Mouse (Mus musculus) heart, adult 10 weeks (tissue): ENCODE measurements around the gene Grcc10. TPM values are rescaled to one million over a fixed set of nuclear protein-coding genes. Genes with fewer than 3 reads are reported as not detected.

ENCODE experiments used
- polyA plus RNA-seq: library from polyadenylated mRNA; stranded (reverse); fragments of 350-450 nt; fragmentation: Illumina TruSeq; extraction: RNeasy Lipid Tissue Mini Kit (QIAGEN cat#74804); gene quantifications from one replicate; pipeline ENCODE4 v1.2.3, GENCODE M21; 2014; ENCODE audit warnings: low read depth, low replicate concordance

The Grcc10 gene
- 240 TPM for polyA plus RNA-seq

DNA sequence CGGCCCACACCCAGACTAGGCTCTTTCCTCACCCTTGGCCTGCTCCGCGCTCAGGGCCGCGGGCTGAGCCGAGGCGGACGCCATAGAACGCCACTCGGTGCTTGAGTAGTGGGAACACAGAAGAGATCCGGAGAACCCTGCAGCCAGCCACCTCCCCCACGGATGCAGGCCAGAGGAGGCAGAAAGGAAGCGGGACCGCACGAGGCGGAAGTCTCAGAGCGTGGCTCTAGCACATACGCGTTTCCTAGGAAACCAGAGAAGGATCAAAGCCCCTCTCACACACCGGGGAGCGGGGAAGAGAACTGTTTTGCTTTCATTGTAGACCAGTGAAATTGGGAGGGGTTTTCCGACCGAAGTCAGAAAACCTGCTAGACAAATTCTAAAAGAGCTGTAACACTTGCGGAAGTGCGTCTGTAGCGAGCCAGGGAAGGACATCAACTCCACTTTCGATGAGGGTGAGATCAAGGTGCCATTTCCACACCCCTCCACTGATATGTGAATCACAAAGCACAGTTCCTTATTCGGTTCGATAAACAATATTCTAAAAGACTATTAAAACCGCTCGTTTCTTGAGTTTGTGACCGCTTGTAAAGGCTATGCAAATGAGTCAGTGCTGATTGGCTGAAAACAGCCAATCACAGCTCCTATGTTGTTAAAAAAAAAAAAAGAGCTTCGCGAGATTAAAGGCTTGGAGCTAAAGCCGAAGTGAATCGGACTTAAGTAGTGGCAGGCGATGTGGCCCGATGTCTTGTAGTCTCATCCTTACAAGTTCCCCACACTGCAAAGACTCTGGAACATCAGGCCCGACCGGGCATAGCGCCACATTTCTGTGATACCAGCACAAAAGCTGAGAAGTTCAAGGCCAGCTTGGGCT, at the start of gene Grcc10:
Grcc10 (minus strand) TSS at position 487 of the 874 bp plus-strand sequence.

DNA sequence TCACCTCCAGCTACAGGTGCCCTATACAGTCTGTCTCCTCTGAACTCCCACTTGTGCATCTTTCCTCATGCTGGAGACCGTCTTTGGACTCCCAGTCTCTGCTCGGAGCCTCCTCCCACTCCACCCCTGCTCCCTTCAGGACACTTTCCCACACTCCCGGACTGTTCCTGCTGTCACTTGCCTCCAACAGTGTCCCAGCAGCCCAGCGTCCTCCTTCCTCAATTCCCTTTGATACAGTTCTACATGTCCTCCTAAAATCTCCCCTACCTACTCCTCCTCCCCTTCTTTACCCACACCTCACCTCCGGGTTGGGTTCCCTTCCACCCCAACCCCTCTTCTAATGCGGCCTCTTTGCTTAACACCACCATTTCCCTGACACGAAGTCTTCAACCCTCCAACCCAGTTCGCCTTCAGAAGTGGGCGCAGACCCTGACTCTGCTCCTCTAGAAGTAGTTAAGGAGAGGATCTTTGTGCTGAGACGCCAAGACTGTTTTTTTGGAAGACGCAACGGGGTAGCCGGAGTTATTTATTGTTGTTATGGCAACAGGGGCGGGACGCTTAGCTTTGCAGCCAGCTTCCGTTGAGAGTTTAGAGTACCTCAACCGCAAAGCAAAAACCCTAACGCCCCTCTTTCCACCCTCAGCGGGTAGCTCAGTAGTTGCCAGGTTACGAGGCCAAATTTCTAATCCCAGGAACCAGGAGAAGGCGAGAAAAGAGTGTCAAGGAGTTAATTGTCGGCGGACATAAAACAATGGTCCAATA, 38.2 kb upstream of the Grcc10 start, which contains the start of gene Lrrc23:
Lrrc23 (minus strand) TSS at position 506 of the 762 bp plus-strand sequence.

DNA sequence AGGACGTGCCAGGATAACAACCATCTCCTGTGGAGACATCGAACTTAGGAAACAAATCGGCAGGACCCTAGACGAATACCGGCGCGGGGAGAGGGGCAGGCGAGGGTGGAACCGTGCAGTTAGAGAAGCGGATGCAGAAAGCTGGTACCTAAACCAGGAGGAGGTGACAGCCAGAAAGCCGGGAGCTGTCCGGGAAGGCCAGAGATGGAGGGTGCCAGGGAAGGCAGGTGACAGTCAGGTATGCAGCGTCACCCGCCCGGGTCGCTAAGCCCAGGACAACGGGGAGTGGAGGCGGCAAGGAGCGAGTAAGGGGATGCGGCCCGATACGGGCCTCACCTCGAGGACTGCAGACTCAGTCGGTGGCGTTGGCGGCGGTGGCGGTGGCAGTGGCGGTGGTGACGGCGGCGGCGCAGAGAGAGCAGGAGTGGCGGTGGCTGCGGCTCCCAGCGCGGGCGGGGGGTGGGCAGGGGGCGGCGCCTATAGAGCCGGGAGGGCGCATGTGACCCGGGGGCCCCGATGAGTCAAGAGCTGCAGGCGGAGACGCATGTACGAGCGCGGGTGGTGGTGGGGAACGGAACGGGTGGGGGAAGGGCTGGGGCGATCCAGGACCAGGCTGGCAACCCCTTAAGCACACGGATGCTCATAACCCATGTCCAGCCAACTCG, 28.1 kb upstream of the Grcc10 start, which contains the start of gene Eno2:
Eno2 (minus strand) TSS at position 573 of the 665 bp plus-strand sequence.

DNA sequence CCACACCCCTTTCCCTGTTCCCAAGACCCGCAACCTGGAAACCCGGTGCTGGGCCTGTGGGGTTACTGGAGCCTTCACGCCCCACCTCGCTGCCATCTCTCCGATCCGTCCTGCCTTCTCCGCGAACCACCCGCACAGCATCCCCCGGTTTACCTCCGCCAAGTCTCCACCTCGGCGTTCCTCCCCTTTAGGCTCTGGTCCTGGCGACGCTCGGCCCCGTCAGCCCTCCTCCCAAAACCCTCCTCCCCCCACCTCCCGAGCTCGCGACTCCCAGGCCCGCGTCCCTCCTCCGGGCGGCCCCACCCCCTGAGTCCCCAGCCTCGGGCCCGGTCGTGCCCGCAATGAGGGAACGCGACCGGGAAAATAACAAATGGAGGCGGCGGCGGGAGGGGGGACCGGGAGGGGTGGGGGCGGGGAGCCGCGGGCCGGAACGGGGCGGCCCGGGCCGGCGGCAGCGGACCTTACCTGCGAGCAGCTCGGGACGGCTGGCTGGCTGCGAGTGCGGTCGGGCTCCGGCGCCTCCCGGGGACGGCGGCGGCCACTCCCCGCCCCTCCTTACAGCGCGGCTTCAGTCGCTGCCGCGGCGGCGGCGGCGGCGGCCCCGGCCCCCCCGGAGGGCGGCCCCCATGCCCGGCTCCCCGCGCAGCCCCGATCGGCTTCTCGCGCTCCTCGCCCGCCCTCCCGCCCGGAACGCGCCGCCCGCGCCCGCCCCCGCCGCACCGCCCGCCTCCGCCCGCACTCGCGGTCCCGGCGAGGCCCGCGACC, 14.8 kb upstream of the Grcc10 start, which contains the start of the genes Gm45234 and Atn1:
Gm45234 (minus strand) TSS at position 191 of the 765 bp plus-strand sequence.
Atn1 (minus strand) TSS at position 694 of the 765 bp plus-strand sequence.

DNA sequence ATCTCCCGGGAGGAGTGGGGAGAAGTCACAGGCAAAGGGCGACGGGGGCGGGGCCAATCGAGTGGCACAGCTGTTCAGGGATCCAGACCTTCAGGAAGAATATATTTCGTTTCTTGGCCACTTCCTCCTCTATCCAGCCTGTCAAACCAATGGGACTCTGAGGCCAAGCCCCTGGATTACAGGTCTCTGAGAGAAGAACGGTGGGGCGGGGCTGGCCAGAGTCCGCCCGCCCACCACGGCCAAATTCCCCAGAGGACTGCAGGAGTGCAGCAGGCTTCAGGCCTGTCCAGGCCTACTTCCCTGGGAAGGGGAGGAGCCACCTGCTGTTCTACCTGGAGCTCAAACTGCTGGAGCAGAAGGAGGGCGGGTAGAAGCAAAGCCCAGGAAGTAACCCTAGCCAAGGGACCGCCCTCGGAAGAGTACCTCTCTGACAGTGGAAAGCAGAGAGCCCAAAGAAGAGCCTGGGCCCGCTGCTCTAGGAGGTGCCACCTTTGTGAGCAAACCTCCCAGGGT, 2.6 kb downstream of the Grcc10 start, which contains the start of gene Ptpn6:
Ptpn6 (minus strand) TSS at position 204 of the 513 bp plus-strand sequence.

DNA sequence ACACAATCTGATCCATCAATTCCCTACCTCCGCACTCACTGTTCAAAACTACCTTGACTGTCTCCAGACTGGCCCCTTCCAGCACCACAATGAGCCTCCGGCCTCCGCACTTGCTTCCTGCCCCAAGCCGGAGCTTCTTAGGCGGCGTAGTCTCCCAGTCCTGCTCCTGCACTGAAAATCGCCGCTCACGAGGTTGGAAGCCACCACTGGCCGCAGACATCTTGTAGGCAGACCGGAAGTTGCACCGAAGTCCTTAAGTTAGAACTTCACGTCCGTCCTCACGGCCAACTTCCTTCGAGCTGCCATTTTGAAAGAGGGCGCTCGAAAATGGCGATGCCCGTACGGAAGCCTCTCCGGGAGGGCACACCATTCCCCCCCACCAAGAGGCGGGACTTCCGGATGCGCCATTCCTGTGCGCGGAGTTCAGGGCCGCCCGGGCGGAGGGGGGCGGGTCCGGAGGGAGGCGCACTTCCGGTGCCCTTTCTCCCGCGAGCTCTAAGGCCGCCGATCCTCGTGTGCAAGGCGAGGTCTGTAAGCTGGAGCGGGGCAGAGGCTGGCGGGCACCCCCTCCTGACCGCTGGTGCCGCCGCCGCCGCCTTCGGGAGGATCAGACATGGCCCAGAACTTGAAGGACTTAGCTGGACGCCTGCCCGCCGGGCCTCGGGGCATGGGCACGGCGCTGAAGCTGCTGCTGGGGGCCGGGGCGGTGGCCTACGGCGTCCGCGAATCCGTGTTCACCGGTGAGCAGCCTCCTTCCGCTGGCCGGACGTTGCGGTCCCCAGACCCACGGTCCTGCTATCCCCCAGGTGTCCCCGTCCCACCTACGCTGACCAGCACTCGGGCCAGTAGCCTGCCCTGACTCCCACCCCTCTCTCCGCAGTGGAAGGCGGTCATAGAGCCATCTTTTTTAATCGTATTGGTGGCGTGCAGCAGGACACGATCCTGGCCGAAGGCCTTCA, 29.1 kb downstream of the Grcc10 start, which contains the start of the genes Emg1 and Phb2:
Emg1 (minus strand) TSS at position 355 of the 959 bp plus-strand sequence.
Phb2 (plus strand) TSS at position 513 of the 959 bp plus-strand sequence.

Other genes starting within 250 kb of the Grcc10 start
- 1.6 TPM for gene C1rl, start 248.3 kb downstream of the Grcc10 start, polyA plus RNA-seq
- 18.0 TPM for gene C1ra, start 229.0 kb downstream of the Grcc10 start, polyA plus RNA-seq
- gene C1s1, start 199.0 kb downstream of the Grcc10 start, polyA plus RNA-seq: 35.1 TPM
- gene C1rb, start 171.1 kb downstream of the Grcc10 start, polyA plus RNA-seq: not detected
- gene C1s2, start 105.3 kb downstream of the Grcc10 start, polyA plus RNA-seq: not detected
- 38.0 TPM for gene Lpcat3, start 78.3 kb downstream of the Grcc10 start, polyA plus RNA-seq
- 95.4 TPM for gene Emg1, start 29.2 kb downstream of the Grcc10 start, polyA plus RNA-seq
- 219 TPM for gene Phb2, start 29.0 kb downstream of the Grcc10 start, polyA plus RNA-seq
- gene Ptpn6, start 2.7 kb downstream of the Grcc10 start, polyA plus RNA-seq: 4.0 TPM
- not detected for gene Gm45234, start 14.6 kb upstream of the Grcc10 start, polyA plus RNA-seq
- 24.6 TPM for gene Atn1, start 15.2 kb upstream of the Grcc10 start, polyA plus RNA-seq
- gene Eno2, start 28.3 kb upstream of the Grcc10 start, polyA plus RNA-seq: 1.6 TPM
- gene Lrrc23, start 38.4 kb upstream of the Grcc10 start, polyA plus RNA-seq: 2.5 TPM
- gene Spsb2, start 67.3 kb upstream of the Grcc10 start, polyA plus RNA-seq: 3.0 TPM
- gene Tpi1, start 72.9 kb upstream of the Grcc10 start, polyA plus RNA-seq: 811 TPM
- gene Usp5, start 88.1 kb upstream of the Grcc10 start, polyA plus RNA-seq: 65.2 TPM
- gene Cdca3, start 88.2 kb upstream of the Grcc10 start, polyA plus RNA-seq: 0.58 TPM
- gene Gnb3, start 98.9 kb upstream of the Grcc10 start, polyA plus RNA-seq: 11.1 TPM
- 17.8 TPM for gene P3h3, start 116.4 kb upstream of the Grcc10 start, polyA plus RNA-seq
- gene Gpr162, start 122.6 kb upstream of the Grcc10 start, polyA plus RNA-seq: 1.1 TPM
- gene Cd4, start 146.8 kb upstream of the Grcc10 start, polyA plus RNA-seq: 0.42 TPM
- 1.6 TPM for gene Lag3, start 170.3 kb upstream of the Grcc10 start, polyA plus RNA-seq
- gene Ptms, start 178.7 kb upstream of the Grcc10 start, polyA plus RNA-seq: 217 TPM
- gene Mlf2, start 190.0 kb upstream of the Grcc10 start, polyA plus RNA-seq: 190 TPM
- gene Cops7a, start 224.2 kb upstream of the Grcc10 start, polyA plus RNA-seq: 103 TPM